Mouse (Mus musculus) thymus, adult 2 months (tissue): Measurements from ENCODE around the gene Trpm6. TPM values are rescaled to one million over a fixed set of nuclear protein-coding genes. Genes with fewer than 3 reads are reported as not detected.

Source experiments
- DNase-seq: peaks from one replicate; pipeline ENCODE4 v3.0.0; 2021
- H3K27ac ChIP-seq: fragments of 200-500 bp; 2 replicates; pipeline ENCODE4 v1.5.1; 2012; ENCODE audit warnings: low read length, control low read depth; ENCODE audit not compliant: control insufficient read depth, insufficient read depth
- H3K27me3 ChIP-seq: fragments of 200-500 bp; 2 replicates; pipeline ENCODE4 v1.6.1; 2012; ENCODE audit warnings: mild to moderate bottlenecking, low read length, moderate library complexity, mixed read lengths; ENCODE audit not compliant: control insufficient read depth, insufficient read depth
- H3K36me3 ChIP-seq: fragments of 200-500 bp; 2 replicates; pipeline ENCODE4 v1.6.1; 2012; ENCODE audit warnings: mild to moderate bottlenecking, low read length, moderate library complexity; ENCODE audit not compliant: control insufficient read depth, insufficient read depth
- H3K4me1 ChIP-seq: fragments of 200-500 bp; replicated peaks from 2 replicates; pipeline ENCODE4 v1.6.1; 2012; ENCODE audit warnings: low read length; ENCODE audit not compliant: control insufficient read depth, insufficient read depth
- H3K4me3 ChIP-seq: fragments of 200-500 bp; 2 replicates; pipeline ENCODE4 v1.5.1; 2012; ENCODE audit warnings: mild to moderate bottlenecking, low read length, control low read depth, moderate library complexity; ENCODE audit not compliant: control insufficient read depth, insufficient read depth
- CTCF ChIP-seq: fragments of 200-500 bp; IDR thresholded peaks from 2 replicates; pipeline ENCODE4 v1.5.1; 2012; ENCODE audit warnings: mild to moderate bottlenecking, control low read depth, low read length, moderate library complexity, borderline replicate concordance; ENCODE audit not compliant: control insufficient read depth, poor library complexity, insufficient read depth; ENCODE audit errors: extremely low read depth
- POLR2A ChIP-seq: fragments of 200-500 bp; IDR thresholded peaks from 2 replicates; pipeline ENCODE4 v1.6.1; 2012; ENCODE audit warnings: mild to moderate bottlenecking, low read length, control low read depth, moderate library complexity; ENCODE audit not compliant: control insufficient read depth, poor library complexity, insufficient read depth; ENCODE audit errors: extremely low read depth
- WGBS: fragments of 180-500 bp; shearing (Covaris S2); methylation state at CpG from one replicate; pipeline ENCODE4 v1.1.7; 2018; 5-methylcytosine and 5-hydroxymethylcytosine counted together
- polyA plus RNA-seq: library from polyadenylated mRNA; depleted of rRNA; stranded (reverse); fragments of >200 nt; gene quantifications from 2 replicates; pipeline ENCODE4 v1.2.3, GENCODE M21; 2012

Gene Trpm6
- polyA plus RNA-seq, 1 experiment = 0.07 TPM

DNA sequence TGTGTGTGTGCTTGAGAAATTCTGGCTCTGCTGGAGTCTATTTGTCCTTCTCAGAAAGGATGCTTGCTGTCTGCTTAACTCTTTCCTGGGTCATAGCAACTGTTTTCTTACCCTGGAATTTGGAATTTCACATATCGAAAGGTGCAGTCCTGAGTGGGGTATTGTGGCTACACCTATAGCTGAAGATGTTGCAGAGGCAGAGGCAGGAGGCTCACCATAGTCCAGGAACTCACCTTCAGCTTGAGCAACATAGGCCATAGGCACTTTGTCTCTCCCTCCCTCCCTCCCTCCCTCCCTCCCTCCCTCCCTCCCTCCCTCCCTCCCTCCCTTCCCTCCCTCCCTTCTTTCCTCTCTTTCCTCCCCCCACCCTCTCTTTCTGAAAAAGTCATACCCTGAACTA, 139.8 kb downstream of the Trpm6 start:
- no peak overlapping the region for H3K27ac ChIP-seq
- H3K4me1 ChIP-seq = no peaks in the 10 kb centered on the region
- no peaks in the 10 kb centered on the region for H3K36me3 ChIP-seq
- no peak overlapping the region for H3K4me3 ChIP-seq
- WGBS = 81% methylated on average over 1 of the region's 1 CpGs
- no peak for TF ChIP-seq POLR2A
- no peak for DNase-seq
- no peaks in the 10 kb centered on the region for H3K27me3 ChIP-seq

DNA sequence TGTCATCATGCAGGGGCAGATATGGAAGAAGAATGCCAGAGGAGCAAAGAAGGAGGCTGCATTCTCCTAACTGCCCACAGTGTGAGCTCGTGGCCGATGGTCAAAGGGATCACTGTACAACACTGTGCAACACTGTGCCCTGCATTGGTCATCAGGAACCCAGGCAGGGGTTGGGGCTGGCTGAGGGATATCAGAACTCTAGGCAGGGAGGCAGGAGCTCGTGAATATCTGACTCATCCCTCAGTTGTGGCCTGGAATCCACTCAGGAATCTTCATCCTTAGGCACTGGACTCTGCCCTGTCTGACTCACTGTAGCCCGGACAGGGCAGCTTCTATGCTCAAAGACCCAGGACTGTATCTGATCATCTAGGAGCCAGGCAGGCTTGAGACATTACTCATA, 140.4 kb downstream of the Trpm6 start:
- Histone ChIP-seq H3K27me3 (no peaks in the 10 kb centered on the region), H3K4me3 (no peak overlapping the region), H3K27ac (no peak overlapping the region), H3K4me1 (no peaks in the 10 kb centered on the region), H3K36me3 (no peaks in the 10 kb centered on the region)
- TF ChIP-seq CTCF (no peak), POLR2A (no peak)
- WGBS = 82% methylated on average over 4 of the region's 4 CpGs
- DNase-seq = no peak

- no peak overlapping the region for H3K4me3 ChIP-seq
- no peak for DNase-seq
- H3K4me1 ChIP-seq = no peaks in the 10 kb centered on the region
- H3K27me3 ChIP-seq = no peaks in the 10 kb centered on the region
- H3K36me3 ChIP-seq = no peaks in the 10 kb centered on the region
- no peak overlapping the region for H3K27ac ChIP-seq
- no peak for TF ChIP-seq CTCF
- TF ChIP-seq POLR2A = no peak
These were observed 148.5 kb downstream of the Trpm6 start for GRCm38 (mm10) chr19:18898238-18898637.

GRCm38 (mm10) chr19:18902041-18902693, 152.4 kb downstream of the Trpm6 start:
- TF ChIP-seq POLR2A (no peak), CTCF (no peak)
- WGBS = 83% methylated on average over 15 of the region's 15 CpGs
- Histone ChIP-seq H3K27ac (no peak overlapping the region), H3K36me3 (no peaks in the 10 kb centered on the region), H3K4me3 (no peak overlapping the region), H3K27me3 (no peaks in the 10 kb centered on the region), H3K4me1 (no peaks in the 10 kb centered on the region)
- no peak for DNase-seq

- TF ChIP-seq CTCF (no peak), POLR2A (no peak)
- 89% methylated on average over 6 of the region's 6 CpGs for WGBS
These were observed 152.9 kb downstream of the Trpm6 start for GRCm38 (mm10) chr19:18902694-18903067.

GRCm38 (mm10) chr19:18905511-18905910, 155.7 kb downstream of the Trpm6 start:
- Histone ChIP-seq H3K36me3 (no peaks in the 10 kb centered on the region), H3K27me3 (no peaks in the 10 kb centered on the region), H3K4me3 (no peak overlapping the region), H3K4me1 (no peaks in the 10 kb centered on the region), H3K27ac (no peak overlapping the region)
- WGBS = 49% methylated on average over 3 of the region's 3 CpGs
- DNase-seq = no peak
- TF ChIP-seq CTCF = no peak

More at GRCm38 (mm10) chr19:18902694-18903067, 152.9 kb downstream of the Trpm6 start:
- Histone ChIP-seq H3K4me1 (no peaks in the 10 kb centered on the region), H3K36me3 (no peaks in the 10 kb centered on the region), H3K4me3 (no peak overlapping the region), H3K27me3 (no peaks in the 10 kb centered on the region), H3K27ac (no peak overlapping the region)
- DNase-seq = no peak

GRCm38 (mm10) chr19:18909641-18910040, 159.9 kb downstream of the Trpm6 start:
- TF ChIP-seq POLR2A (no peak), CTCF (no peak)
- 82% methylated on average over 3 of the region's 3 CpGs for WGBS
- Histone ChIP-seq H3K27ac (no peak overlapping the region), H3K36me3 (no peaks in the 10 kb centered on the region), H3K4me3 (no peak overlapping the region), H3K27me3 (no peaks in the 10 kb centered on the region), H3K4me1 (no peaks in the 10 kb centered on the region)
- no peak for DNase-seq
